Mouse (Mus musculus) limb, embryonic 11.5 days (tissue): Measurements from ENCODE around the gene Fgfr2. TPM values are rescaled to one million over a fixed set of nuclear protein-coding genes. Genes with fewer than 3 reads are reported as not detected.

Experiments
- ATAC-seq: fragments of 200-750 bp; cut with Nextera tagmentation; 2 replicates; pipeline ENCODE4 v1.8.0; 2017; ENCODE audit warnings: low read depth; ENCODE audit not compliant: insufficient number of reproducible peaks, low FRiP score, low TSS enrichment
- DNase-seq: peaks from one replicate; pipeline ENCODE4 v3.0.0-alpha.2; 2015; ENCODE audit warnings: low spot score
- H3K27ac ChIP-seq: fragments of 300-500 bp; sonication (generic); replicated peaks from 2 replicates; pipeline ENCODE4 v1.5.1; 2014; ENCODE audit warnings: low read depth, mild to moderate bottlenecking, low read length
- H3K27me3 ChIP-seq: fragments of 300-500 bp; sonication (generic); 2 replicates; pipeline ENCODE4 v1.6.1; 2014; ENCODE audit warnings: mild to moderate bottlenecking, low read length, mixed read lengths; ENCODE audit not compliant: control insufficient read depth, insufficient read depth
- H3K36me3 ChIP-seq: fragments of 300-500 bp; sonication (generic); 2 replicates; pipeline ENCODE4 v1.6.1; 2014; ENCODE audit warnings: mild to moderate bottlenecking, low read length, moderate library complexity, mixed read lengths; ENCODE audit not compliant: control insufficient read depth, insufficient read depth
- H3K4me1 ChIP-seq: fragments of 300-500 bp; sonication (generic); 2 replicates; pipeline ENCODE4 v1.6.1; 2014; ENCODE audit warnings: low read length, mixed read lengths; ENCODE audit not compliant: control insufficient read depth, insufficient read depth
- H3K4me2 ChIP-seq: fragments of 300-500 bp; sonication (generic); 2 replicates; pipeline ENCODE4 v1.6.1; 2014; ENCODE audit warnings: low read depth, mild to moderate bottlenecking, moderate library complexity; ENCODE audit not compliant: severe bottlenecking
- H3K4me3 ChIP-seq: fragments of 300-500 bp; sonication (generic); 2 replicates; pipeline ENCODE4 v1.5.1; 2014; ENCODE audit warnings: low read depth, low read length
- H3K9ac ChIP-seq: fragments of 300-500 bp; sonication (generic); 2 replicates; pipeline ENCODE4 v1.6.1; 2014; ENCODE audit warnings: mild to moderate bottlenecking, low read length
- H3K9me3 ChIP-seq: fragments of 300-500 bp; sonication (generic); 2 replicates; pipeline ENCODE4 v1.6.1; 2016; ENCODE audit warnings: low read length; ENCODE audit not compliant: control insufficient read depth
- WGBS: fragments of 180-500 bp; shearing (Covaris S2); extraction: QIAGEN DNeasy Blood & Tissue Kit; methylation state at CpG from one replicate; pipeline ENCODE4 v1.1.7; 2014; 5-methylcytosine and 5-hydroxymethylcytosine counted together
- polyA plus RNA-seq: library from polyadenylated mRNA; unstranded; fragments of >200 nt; fragmentation: Nextera tagmentation; extraction: Ambion mirVana; gene quantifications from 2 replicates; pipeline ENCODE4 v1.2.1, GENCODE M21; 2014

Fgfr2 gene
- polyA plus RNA-seq, 1 experiment from 2014 or later: 60.1 TPM

DNA sequence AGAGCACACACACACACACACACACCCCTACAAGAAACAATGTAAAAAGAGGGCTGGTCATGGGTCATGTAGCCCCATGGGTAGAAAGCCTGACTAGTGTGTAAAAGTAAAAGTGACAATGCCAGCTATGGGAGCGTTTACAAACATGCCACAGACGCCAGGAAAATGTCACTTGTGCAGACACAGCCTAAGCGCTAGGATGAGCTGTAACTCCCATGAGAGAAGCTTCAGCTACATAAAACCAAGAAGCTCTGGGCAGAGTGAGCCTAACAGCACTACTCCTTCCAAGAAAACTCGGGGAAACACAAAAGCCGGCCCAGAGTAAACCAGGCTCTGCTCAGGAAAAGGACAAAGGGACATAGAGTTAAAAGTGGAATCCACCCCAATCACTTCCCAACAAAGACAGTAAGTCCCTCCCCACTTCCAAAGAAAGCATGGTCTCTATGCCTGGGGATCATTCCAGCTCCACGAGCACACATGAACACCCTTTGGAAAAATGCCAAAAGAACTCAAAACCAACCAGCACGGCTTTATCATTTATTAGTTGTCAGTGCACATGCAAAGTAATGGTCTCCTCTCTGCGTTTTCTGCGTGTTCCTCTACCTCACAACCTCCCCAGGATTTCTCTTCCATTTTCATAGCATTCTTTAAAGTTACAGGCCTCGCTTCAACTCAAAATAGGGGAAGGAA is 899.6 kb downstream of the Fgfr2 start:
- Histone ChIP-seq H3K9ac (no peak overlapping the region), H3K9me3 (no peaks in the 10 kb centered on the region), H3K36me3 (no peaks in the 10 kb centered on the region), H3K4me1 (no peaks in the 10 kb centered on the region), H3K27ac (no peak overlapping the region), H3K4me2 (no peak overlapping the region), H3K4me3 (no peak overlapping the region), H3K27me3 (no peaks in the 10 kb centered on the region)
- ATAC-seq (no peak), DNase-seq (no peak)
- 68% methylated on average over 10 of the region's 10 CpGs for WGBS

DNA sequence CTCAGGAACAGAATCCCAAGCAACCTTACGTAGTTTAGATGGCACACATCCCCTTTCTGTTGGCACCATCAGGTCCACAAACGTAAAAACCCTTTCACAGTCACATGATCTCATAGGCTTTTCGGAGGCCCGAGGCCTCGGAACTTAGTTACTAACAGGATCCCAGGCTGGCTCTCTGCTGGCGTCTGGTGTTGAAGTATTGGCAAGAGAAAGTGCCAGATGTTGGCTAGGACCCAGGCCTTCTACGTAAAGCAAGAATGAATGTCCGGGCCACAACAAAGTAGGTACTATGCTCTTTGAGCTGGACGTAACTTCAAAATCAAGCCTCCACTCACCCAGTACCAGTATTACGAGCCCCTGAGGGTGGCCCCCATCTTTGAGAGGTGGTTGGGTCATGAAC is 909.1 kb downstream of the Fgfr2 start:
- Histone ChIP-seq H3K4me1 (0 out of 2 replicates have a peak, but pooled peaks cover 8% of the 10 kb centered on the region), H3K36me3 (no peaks in the 10 kb centered on the region), H3K9me3 (no peaks in the 10 kb centered on the region), H3K4me3 (no peak overlapping the region), H3K27me3 (no peaks in the 10 kb centered on the region), H3K27ac (no peak overlapping the region), H3K4me2 (no peak overlapping the region), H3K9ac (no peak overlapping the region)
- ATAC-seq (no peak), DNase-seq (no peak)
- 74% methylated on average over 10 of the region's 10 CpGs for WGBS

DNA sequence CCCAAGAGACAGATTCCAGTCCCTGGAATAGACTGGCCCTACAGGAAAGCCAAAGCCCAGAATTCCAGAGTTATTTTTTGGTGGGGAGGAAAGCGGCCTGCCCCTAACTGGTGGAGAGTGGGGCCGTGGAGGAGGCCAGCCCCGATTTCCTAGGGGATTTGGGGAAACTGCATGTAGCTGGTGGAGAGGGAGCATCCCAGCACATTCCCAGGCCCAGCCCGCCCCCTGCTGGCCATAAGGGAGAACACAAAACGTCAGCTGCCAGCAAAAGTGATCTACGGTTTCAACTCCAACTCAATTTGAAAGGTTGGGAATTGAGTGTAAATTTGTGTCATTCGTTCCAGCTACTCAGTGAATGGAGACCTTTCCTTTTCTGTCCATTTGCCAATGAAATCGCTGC is 909.7 kb downstream of the Fgfr2 start:
- no peaks in the 10 kb centered on the region for H3K27me3 ChIP-seq
- H3K4me1 ChIP-seq: 0 out of 2 replicates have a peak, but pooled peaks cover 9% of the 10 kb centered on the region
- no peaks in the 10 kb centered on the region for H3K36me3 ChIP-seq
- H3K9me3 ChIP-seq: no peaks in the 10 kb centered on the region
- H3K9ac ChIP-seq: no peak overlapping the region
- 8% methylated on average over 8 of the region's 8 CpGs for WGBS
- H3K4me3 ChIP-seq: no peak overlapping the region
- no peak overlapping the region for H3K27ac ChIP-seq
- ATAC-seq (no peak), DNase-seq (peak; percentile 84)
- no peak overlapping the region for H3K4me2 ChIP-seq

DNA sequence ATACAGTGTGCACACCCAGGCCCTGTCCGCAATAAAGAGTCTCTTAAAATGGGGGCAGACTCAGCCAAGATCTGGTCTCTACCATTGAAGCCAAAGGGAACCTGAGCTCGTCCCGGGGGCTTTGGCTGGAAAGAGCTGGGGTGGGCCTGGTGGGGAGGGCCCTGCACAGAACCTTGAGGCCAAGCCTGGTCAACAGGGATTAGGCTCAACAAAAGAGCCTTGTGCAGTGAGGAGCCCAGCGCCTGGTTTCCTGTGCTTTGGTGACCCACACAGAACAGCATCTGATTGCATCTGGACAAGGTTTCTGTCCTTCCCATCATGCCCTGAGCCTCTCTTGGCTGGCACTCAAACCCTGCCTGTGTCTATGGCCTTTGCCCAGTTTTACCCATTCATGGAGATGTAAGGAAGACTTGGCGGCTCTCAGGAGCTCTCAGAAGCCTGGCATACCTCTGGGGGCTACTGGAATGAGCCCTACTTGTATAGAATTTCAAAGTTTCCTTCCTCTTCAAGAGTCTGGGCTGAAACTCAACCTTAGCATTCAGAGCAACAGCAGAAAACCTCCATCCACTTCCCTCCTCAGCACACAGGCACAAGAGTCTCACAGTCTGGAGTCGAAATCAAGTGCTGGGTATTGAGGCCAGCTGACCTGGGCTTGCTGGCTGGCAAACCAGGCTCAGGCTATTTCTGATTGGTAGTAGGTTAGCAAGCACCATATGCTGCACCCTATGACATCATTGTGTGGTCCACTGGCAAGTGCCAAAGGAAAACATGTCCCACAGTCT is 911.0 kb downstream of the Fgfr2 start:
- WGBS: 85% methylated on average over 6 of the region's 6 CpGs
- DNase-seq: no peak
- Histone ChIP-seq H3K9ac (no peak overlapping the region), H3K36me3 (no peaks in the 10 kb centered on the region), H3K4me2 (no peak overlapping the region), H3K9me3 (no peaks in the 10 kb centered on the region), H3K27ac (no peak overlapping the region), H3K4me1 (0 out of 2 replicates have a peak, but pooled peaks cover 9% of the 10 kb centered on the region), H3K27me3 (no peaks in the 10 kb centered on the region), H3K4me3 (no peak overlapping the region)
- ATAC-seq: no peak

- DNase-seq (no peak), ATAC-seq (no peak)
- H3K36me3 ChIP-seq: no peaks in the 10 kb centered on the region
- WGBS: 78% methylated on average over 5 of the region's 5 CpGs
- H3K27me3 ChIP-seq: no peaks in the 10 kb centered on the region
- H3K4me3 ChIP-seq: no peak overlapping the region
- 0 out of 2 replicates have a peak, but pooled peaks cover 9% of the 10 kb centered on the region for H3K4me1 ChIP-seq
- no peak overlapping the region for H3K27ac ChIP-seq
- no peaks in the 10 kb centered on the region for H3K9me3 ChIP-seq
- H3K9ac ChIP-seq: no peak overlapping the region
- no peak overlapping the region for H3K4me2 ChIP-seq
Measured at GRCm38 (mm10) chr7:132210616-132211015, 912.5 kb downstream of the Fgfr2 start.

DNA sequence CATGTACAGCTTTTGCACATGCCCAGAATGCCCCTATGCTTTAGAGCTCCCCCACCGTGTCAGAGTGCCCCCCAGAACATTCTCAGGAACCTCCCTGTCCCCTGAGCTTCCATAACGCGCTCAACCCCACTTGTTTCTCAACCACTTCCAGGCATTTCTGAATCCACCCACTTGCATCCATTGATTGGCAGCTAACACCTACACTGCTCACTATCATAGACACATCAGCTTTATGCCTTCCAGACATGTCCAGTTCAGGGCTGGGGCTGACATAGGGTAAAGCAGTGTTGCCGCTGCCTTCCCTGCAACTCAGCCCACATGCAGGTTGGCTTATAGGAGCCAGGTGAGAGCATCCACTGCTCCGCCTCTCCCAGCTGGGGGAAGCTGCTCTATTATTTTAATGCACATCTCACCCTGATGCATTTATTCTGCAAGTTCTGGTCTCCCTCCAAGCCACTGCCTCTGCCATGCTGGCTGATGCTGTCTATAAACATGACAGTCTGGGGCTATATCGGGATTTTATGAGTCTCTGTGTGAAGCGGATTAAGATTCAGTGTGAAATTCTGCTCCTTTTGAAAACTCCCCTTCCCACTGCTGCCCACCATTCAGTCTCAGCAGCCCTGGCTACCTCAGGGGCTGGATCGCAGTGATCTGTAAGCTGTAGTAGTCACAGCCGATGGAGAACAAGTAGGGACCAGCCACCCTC is 914.1 kb downstream of the Fgfr2 start:
- H3K4me2 ChIP-seq: no peak overlapping the region
- no peaks in the 10 kb centered on the region for H3K9me3 ChIP-seq
- 73% methylated on average over 9 of the region's 9 CpGs for WGBS
- ATAC-seq: no peak
- no peak overlapping the region for H3K9ac ChIP-seq
- peaks cover 17% of the 10 kb centered on the region for H3K4me1 ChIP-seq
- no peak overlapping the region for H3K4me3 ChIP-seq
- DNase-seq: no peak
- no peaks in the 10 kb centered on the region for H3K27me3 ChIP-seq
- no peaks in the 10 kb centered on the region for H3K36me3 ChIP-seq
- no peak overlapping the region for H3K27ac ChIP-seq

GRCm38 (mm10) chr7:132204073-132204612 is 919.0 kb downstream of the Fgfr2 start:
- Histone ChIP-seq H3K4me1 (peaks cover 22% of the 10 kb centered on the region), H3K4me3 (no peak overlapping the region), H3K36me3 (no peaks in the 10 kb centered on the region), H3K9me3 (no peaks in the 10 kb centered on the region), H3K9ac (no peak overlapping the region), H3K4me2 (peak overlapping the region; percentile 4; the same call in 1 of the 2 replicates), H3K27ac (peak overlapping the region; percentile 0; the same call in 1 of the 2 replicates), H3K27me3 (no peaks in the 10 kb centered on the region)
- ATAC-seq (peak; percentile 80), DNase-seq (peak; percentile 60)
- WGBS: 4% methylated on average over 1 of the region's 1 CpGs

DNA sequence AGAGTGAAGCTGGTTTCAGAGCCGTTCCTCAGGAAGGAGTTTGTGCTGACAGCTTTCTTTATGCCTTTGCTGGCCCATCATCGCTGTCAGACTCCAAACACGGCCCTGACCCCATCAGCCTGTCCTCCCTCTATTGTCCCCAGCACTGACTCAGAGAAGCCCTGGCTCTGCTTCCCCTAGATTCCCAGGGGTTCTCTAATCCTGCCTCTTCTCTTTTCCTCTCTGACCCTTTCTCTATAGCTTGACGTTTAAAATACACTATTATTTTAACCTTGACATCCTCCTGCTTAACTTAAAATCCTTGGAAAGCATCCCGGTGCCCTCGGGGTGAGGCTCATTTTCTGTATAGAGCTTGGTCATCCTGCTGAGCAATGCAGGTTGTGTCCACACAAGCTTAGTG is 923.5 kb downstream of the Fgfr2 start:
- no peaks in the 10 kb centered on the region for H3K9me3 ChIP-seq
- H3K9ac ChIP-seq: no peak overlapping the region
- H3K36me3 ChIP-seq: no peaks in the 10 kb centered on the region
- H3K4me3 ChIP-seq: no peak overlapping the region
- ATAC-seq (no peak), DNase-seq (no peak)
- no peaks in the 10 kb centered on the region for H3K27me3 ChIP-seq
- peaks cover 20% of the 10 kb centered on the region for H3K4me1 ChIP-seq
- WGBS: 62% methylated on average over 6 of the region's 6 CpGs
- no peak overlapping the region for H3K27ac ChIP-seq
- H3K4me2 ChIP-seq: no peak overlapping the region
